Mouse (Mus musculus) heart, adult 2 months (tissue): ENCODE data around the gene Rhobtb1. TPM values are rescaled to one million over a fixed set of nuclear protein-coding genes. Genes with fewer than 3 reads are reported as not detected.

ENCODE experiments used
- DNase-seq, 2 experiments: peaks; one replicate each; pipeline ENCODE4 v3.0.0; 2021
- H3K27ac ChIP-seq: fragments of 200-600 bp; 2 replicates; pipeline ENCODE4 v1.8.1; 2022
- H3K27me3 ChIP-seq: fragments of 200-500 bp; 2 replicates; pipeline ENCODE4 v1.6.1; 2012; ENCODE audit warnings: mild to moderate bottlenecking, low read length, inconsistent platforms, mixed read lengths; ENCODE audit not compliant: control insufficient read depth, insufficient read depth
- H3K36me3 ChIP-seq: fragments of 200-500 bp; 2 replicates; pipeline ENCODE4 v1.6.1; 2012; ENCODE audit warnings: low read length, inconsistent platforms; ENCODE audit not compliant: control insufficient read depth, insufficient read depth
- H3K4me1 ChIP-seq: fragments of 200-500 bp; 2 replicates; pipeline ENCODE4 v1.6.1; 2011; ENCODE audit warnings: low read length; ENCODE audit not compliant: control insufficient read depth, insufficient read depth
- H3K4me3 ChIP-seq: fragments of 200-600 bp; 2 replicates; pipeline ENCODE4 v1.8.1; 2022
- H3K79me2 ChIP-seq: fragments of 200-500 bp; replicated peaks from 2 replicates; pipeline ENCODE4 v1.6.1; 2012; ENCODE audit warnings: mild to moderate bottlenecking, inconsistent platforms, low read length, moderate library complexity, mixed read lengths; ENCODE audit not compliant: control insufficient read depth, insufficient read depth
- H3K9ac ChIP-seq: fragments of 200-500 bp; 2 replicates; pipeline ENCODE4 v1.6.1; 2012; ENCODE audit warnings: low read depth, mild to moderate bottlenecking, control low read depth, inconsistent platforms, low read length, mixed read lengths
- CTCF ChIP-seq: fragments of 200-600 bp; IDR thresholded peaks from 2 replicates; pipeline ENCODE4 v1.8.1; 2022; ENCODE audit warnings: antibody characterized with exemption, mild to moderate bottlenecking, moderate library complexity
- EP300 ChIP-seq: fragments of 200-500 bp; IDR thresholded peaks from 2 replicates; pipeline ENCODE4 v1.6.1; 2011; ENCODE audit warnings: low read depth, low read length, control low read depth; ENCODE audit not compliant: insufficient read depth
- POLR2A ChIP-seq: fragments of 200-500 bp; IDR thresholded peaks from 2 replicates; pipeline ENCODE4 v1.6.1; 2011; ENCODE audit warnings: mild to moderate bottlenecking, low read depth, low read length, control low read depth; ENCODE audit not compliant: insufficient read depth
- WGBS: fragments of 180-500 bp; shearing (Covaris S2); methylation state at CpG from one replicate; pipeline ENCODE4 v1.1.7; 2018; 5-methylcytosine and 5-hydroxymethylcytosine counted together
- intact Hi-C: fragments of 180-260 bp; cut with DNase I; formaldehyde crosslinking; loops from one replicate; pipeline ENCODE4 v1.15.1; 2025
- polyA plus RNA-seq: library from polyadenylated mRNA; depleted of rRNA; stranded (reverse); fragments of >200 nt; gene quantifications from 2 replicates; pipeline ENCODE4 v1.2.3, GENCODE M21; 2012; rRNA removed
- total RNA-seq, 2 experiments: library from RNA; stranded (reverse); gene quantifications; 2 replicates each; pipeline ENCODE4 v1.2.3; 2021

Gene Rhobtb1
- total and polyA plus RNA-seq, 3 experiments: 65.5 to 160 (median 123) TPM

GRCm38 (mm10) chr10:69335611-69336010 lies 184.4 kb downstream of the Rhobtb1 start:
- H3K4me1 ChIP-seq: no peaks in the 10 kb centered on the region

GRCm38 (mm10) chr10:69336219-69336618 lies 185.0 kb downstream of the Rhobtb1 start:
- intact Hi-C loops: no loop called here
- no peak overlapping the region for H3K4me3 ChIP-seq
- 84% methylated on average over 11 of the region's 11 CpGs for WGBS
- H3K36me3 ChIP-seq: no peaks in the 10 kb centered on the region
- no peaks in the 10 kb centered on the region for H3K79me2 ChIP-seq
- no peak for DNase-seq
- TF ChIP-seq EP300 (no peak), POLR2A (no peak), CTCF (no peak)
- H3K9ac ChIP-seq: no peak overlapping the region
- H3K27me3 ChIP-seq: no peaks in the 10 kb centered on the region
- no peaks in the 10 kb centered on the region for H3K4me1 ChIP-seq
- H3K27ac ChIP-seq: no peak overlapping the region

More at GRCm38 (mm10) chr10:69335611-69336010, 184.4 kb downstream of the Rhobtb1 start:
- no peak overlapping the region for H3K27ac ChIP-seq
- no peak overlapping the region for H3K4me3 ChIP-seq
- H3K27me3 ChIP-seq: no peaks in the 10 kb centered on the region
- H3K9ac ChIP-seq: no peak overlapping the region
- no peak for DNase-seq
- TF ChIP-seq CTCF (no peak), EP300 (no peak), POLR2A (no peak)
- no peaks in the 10 kb centered on the region for H3K36me3 ChIP-seq
- no peaks in the 10 kb centered on the region for H3K79me2 ChIP-seq
- WGBS: 86% methylated on average over 4 of the region's 4 CpGs
- intact Hi-C loops: no loop called here

GRCm38 (mm10) chr10:69340001-69340400 lies 188.8 kb downstream of the Rhobtb1 start:
- Histone ChIP-seq H3K36me3 (no peaks in the 10 kb centered on the region), H3K27ac (no peak overlapping the region), H3K9ac (no peak overlapping the region), H3K27me3 (no peaks in the 10 kb centered on the region), H3K4me3 (no peak overlapping the region), H3K4me1 (no peaks in the 10 kb centered on the region), H3K79me2 (no peaks in the 10 kb centered on the region)
- TF ChIP-seq POLR2A (no peak), CTCF (no peak), EP300 (no peak)
- no peak for DNase-seq
- intact Hi-C loops: no loop called here
- WGBS: 82% methylated on average over 6 of the region's 6 CpGs

Other genes with a start within 250 kb of the Rhobtb1 start
- gene A930033H14Rik, start 61.7 kb downstream of the Rhobtb1 start, total RNA-seq: 1 to 10 TPM; 1.1 TPM
- 0.61 TPM in 2 replicates for gene A930033H14Rik, start 61.7 kb downstream of the Rhobtb1 start, polyA plus RNA-seq
- 1 to 10 TPM in 1 of 2 experiments, under 1 TPM in 1; 0.52 to 1.1 TPM for gene Cdk1, start 201.5 kb downstream of the Rhobtb1 start, total RNA-seq
- gene Cdk1, start 201.5 kb downstream of the Rhobtb1 start, polyA plus RNA-seq: 1.1 and 3.2 TPM in 2 replicates
- gene Ank3, start 247.3 kb downstream of the Rhobtb1 start, total RNA-seq: 10 to 100 TPM; 64.6 to 80.3 TPM
- gene Ank3, start 247.3 kb downstream of the Rhobtb1 start, polyA plus RNA-seq: 16.8 and 19.5 TPM in 2 replicates